Mouse (Mus musculus): ENCODE results near the gene Myh1.

- TF ChIP-seq CTCF (IDR thresholded peaks at IDR 0.05; ENCODE audit: extremely low read depth, insufficient read depth, insufficient read length, insufficient replicate concordance): no peak
- TF ChIP-seq POLR2A (IDR thresholded peaks at IDR 0.05; ENCODE audit: low read depth, low read length): no peak
Measured at GRCm38 (mm10) chr11:67235639-67236358, 35.9 kb downstream of the Myh1 start.

All from spleen, adult 2 months (tissue).